Comparison of ENCODE assay signal across 13 mouse cellular contexts in the genomic region with DNA sequence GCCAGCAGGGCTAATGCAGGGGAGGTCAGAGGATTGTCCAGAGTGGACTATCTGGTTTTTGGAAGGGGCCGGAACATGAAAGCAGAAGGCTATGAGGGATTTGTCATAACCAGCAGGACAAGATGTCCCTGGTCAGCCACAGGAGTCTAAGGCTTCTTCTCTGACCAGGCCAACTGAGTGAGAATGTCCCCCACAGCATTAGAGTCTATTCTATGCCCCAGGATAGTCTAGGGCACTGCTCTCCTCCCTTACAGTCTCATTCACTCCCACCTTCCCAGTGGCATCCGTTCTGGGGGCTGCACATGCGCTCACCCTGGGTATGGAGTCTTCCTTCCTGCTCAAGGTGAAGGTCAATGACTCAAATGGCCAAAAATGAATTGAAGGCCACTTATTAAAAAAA.
"Had no signal": no experiment of that assay in that cellular context is flagged by ENCODE, and none has a peak within 500 bp of the region (broad histone marks: within the 10 kb centered on the region; RNA-seq: fewer than 3 reads in every experiment).

No protein-coding gene starts in this region.

- DNase-seq: cerebellum, postnatal 10 days; cerebellum, postnatal 14 days; cerebellum, postnatal 25 days; cerebellum, postnatal 36 days; embryo, embryonic 11 days; forebrain, postnatal 0 days; gastrocnemius, adult 2 months; gastrocnemius, postnatal 10 days; gastrocnemius, postnatal 14 days; gastrocnemius, postnatal 25 days; gastrocnemius, postnatal 36 days; heart, adult 18-20 months; heart, adult 2 months had no signal
